Mouse (Mus musculus) hindbrain, embryonic 11.5 days (tissue): Measurements from ENCODE around the gene Jmy. TPM values are rescaled to one million over a fixed set of nuclear protein-coding genes. Genes with fewer than 3 reads are reported as not detected.
A peak's percentile ranks its signal among the peaks of the same experiment; 100 is the strongest.

Source experiments
- ATAC-seq: fragments of 200-750 bp; cut with Nextera tagmentation; 2 replicates; pipeline ENCODE4 v1.8.0; 2017; ENCODE audit warnings: mild to moderate bottlenecking, moderate TSS enrichment, moderate library complexity; ENCODE audit not compliant: low FRiP score
- DNase-seq: peaks from one replicate; pipeline ENCODE4 v3.0.0-alpha.2; 2015; ENCODE audit warnings: low spot score
- H3K27ac ChIP-seq: fragments of 300-500 bp; sonication (generic); 2 replicates; pipeline ENCODE4 v1.5.1; 2014; ENCODE audit warnings: mild to moderate bottlenecking, low read depth, low read length
- H3K27me3 ChIP-seq: fragments of 300-500 bp; sonication (generic); 2 replicates; pipeline ENCODE4 v1.6.1; 2014; ENCODE audit warnings: mild to moderate bottlenecking, low read length, moderate library complexity, mixed read lengths; ENCODE audit not compliant: control insufficient read depth, insufficient read depth
- H3K36me3 ChIP-seq: fragments of 300-500 bp; sonication (generic); 2 replicates; pipeline ENCODE4 v1.6.1; 2014; ENCODE audit warnings: mild to moderate bottlenecking, low read length, moderate library complexity, mixed read lengths; ENCODE audit not compliant: control insufficient read depth, insufficient read depth
- H3K4me1 ChIP-seq: fragments of 300-500 bp; sonication (generic); replicated peaks from 2 replicates; pipeline ENCODE4 v1.6.1; 2014; ENCODE audit warnings: low read length, mixed read lengths; ENCODE audit not compliant: control insufficient read depth, insufficient read depth
- H3K4me2 ChIP-seq: fragments of 300-500 bp; sonication (generic); replicated peaks from 2 replicates; pipeline ENCODE4 v1.6.1; 2014; ENCODE audit warnings: mild to moderate bottlenecking, low read depth, low read length
- H3K4me3 ChIP-seq: fragments of 300-500 bp; sonication (generic); 2 replicates; pipeline ENCODE4 v1.5.1; 2014; ENCODE audit warnings: low read depth, low read length
- H3K9ac ChIP-seq: fragments of 300-500 bp; sonication (generic); 2 replicates; pipeline ENCODE4 v1.6.1; 2014; ENCODE audit warnings: low read depth, low read length
- H3K9me3 ChIP-seq: fragments of 300-500 bp; sonication (generic); 2 replicates; pipeline ENCODE4 v1.6.1; 2016; ENCODE audit warnings: low read length; ENCODE audit not compliant: control insufficient read depth
- WGBS: fragments of 180-500 bp; shearing (Covaris S2); extraction: QIAGEN DNeasy Blood & Tissue Kit; methylation state at CpG from one replicate; pipeline ENCODE4 v1.1.7; 2014; 5-methylcytosine and 5-hydroxymethylcytosine counted together
- polyA plus RNA-seq: library from polyadenylated mRNA; unstranded; fragments of >200 nt; fragmentation: Nextera tagmentation; extraction: Ambion mirVana; gene quantifications from 2 replicates; pipeline ENCODE4 v1.2.1, GENCODE M21; 2014

The Jmy gene
- polyA plus RNA-seq, 1 experiment from 2014 or later, result 7.2 TPM

- Histone ChIP-seq H3K9ac (no peak overlapping the region), H3K36me3 (no peaks in the 10 kb centered on the region), H3K4me2 (no peak overlapping the region), H3K9me3 (no peaks in the 10 kb centered on the region), H3K27me3 (no peaks in the 10 kb centered on the region), H3K4me1 (no peaks in the 10 kb centered on the region), H3K27ac (no peak overlapping the region), H3K4me3 (no peak overlapping the region)
- 97% methylated on average over 3 of the region's 3 CpGs for WGBS
- ATAC-seq (no peak), DNase-seq (no peak)
These were observed 15.3 kb downstream of the Jmy start for GRCm38 (mm10) chr13:93484276-93484675.

DNA sequence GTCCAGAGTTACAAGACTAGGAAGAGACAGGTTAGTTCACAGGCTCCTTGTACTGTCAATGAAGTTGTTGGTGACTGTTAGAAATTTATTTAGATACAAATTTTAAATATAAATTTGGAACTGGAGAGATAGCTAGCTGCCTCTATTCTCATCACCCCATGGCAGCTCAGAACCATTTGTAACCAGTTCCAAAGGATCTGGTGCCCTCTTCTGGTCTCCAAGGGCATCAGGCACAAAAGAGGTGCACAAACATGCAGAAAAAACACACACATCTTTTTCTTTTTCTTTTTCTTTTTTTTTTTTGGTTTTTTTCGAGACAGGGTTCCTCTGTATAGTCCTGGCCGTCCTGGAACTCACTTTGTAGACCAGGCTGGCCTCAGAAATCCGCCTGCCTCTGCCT, 18.5 kb downstream of the Jmy start:
- no peak overlapping the region for H3K4me3 ChIP-seq
- no peak for DNase-seq
- WGBS, result 93% methylated on average over 3 of the region's 3 CpGs
- no peaks in the 10 kb centered on the region for H3K9me3 ChIP-seq
- no peak overlapping the region for H3K9ac ChIP-seq
- H3K27ac ChIP-seq, result no peak overlapping the region
- no peak overlapping the region for H3K4me2 ChIP-seq
- no peaks in the 10 kb centered on the region for H3K27me3 ChIP-seq
- H3K36me3 ChIP-seq, result no peaks in the 10 kb centered on the region
- no peaks in the 10 kb centered on the region for H3K4me1 ChIP-seq
- no peak for ATAC-seq

DNA sequence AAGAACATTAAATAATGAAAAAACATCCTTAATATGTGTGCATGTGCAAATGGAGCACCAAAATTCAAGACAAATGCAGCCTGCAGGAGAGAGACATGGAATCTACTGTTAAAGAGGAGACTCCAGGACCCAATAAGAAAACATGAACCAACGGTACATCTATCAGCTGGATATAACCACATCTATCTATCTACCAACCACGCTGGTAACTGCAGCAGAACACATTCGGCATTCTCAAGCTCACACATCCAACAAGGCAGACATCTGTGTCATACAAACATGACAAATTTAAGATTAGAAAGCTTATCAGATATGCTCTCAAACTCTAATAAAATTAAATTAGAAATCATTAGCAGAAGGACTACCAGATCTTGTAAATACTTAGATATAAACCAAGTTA, 21.3 kb downstream of the Jmy start:
- Histone ChIP-seq H3K36me3 (no peaks in the 10 kb centered on the region), H3K27me3 (no peaks in the 10 kb centered on the region), H3K27ac (no peak overlapping the region), H3K4me2 (no peak overlapping the region), H3K4me3 (no peak overlapping the region), H3K9ac (no peak overlapping the region), H3K9me3 (no peaks in the 10 kb centered on the region), H3K4me1 (no peaks in the 10 kb centered on the region)
- DNase-seq (no peak), ATAC-seq (no peak)
- WGBS, result 93% methylated on average over 3 of the region's 3 CpGs

DNA sequence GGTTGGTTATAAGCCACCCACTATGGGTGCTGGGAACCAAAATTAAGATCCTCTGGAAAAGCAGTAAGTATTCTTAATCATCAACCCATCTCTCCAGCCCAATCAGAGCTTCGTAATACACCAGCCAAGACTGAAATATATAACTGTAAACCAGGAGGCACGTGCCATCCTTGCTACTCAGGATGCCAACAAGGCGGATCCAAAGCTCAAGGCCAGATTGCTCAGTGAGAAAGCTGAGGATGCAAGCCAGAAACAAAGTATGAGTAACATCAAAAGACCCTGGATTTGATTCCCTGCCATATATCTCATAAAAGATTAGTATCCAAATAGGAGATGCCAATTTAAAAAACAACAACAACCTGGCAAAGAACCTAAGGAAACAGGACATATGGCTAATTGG, 31.3 kb downstream of the Jmy start:
- Histone ChIP-seq H3K27ac (no peak overlapping the region), H3K4me2 (no peak overlapping the region), H3K9me3 (no peaks in the 10 kb centered on the region), H3K9ac (no peak overlapping the region), H3K27me3 (no peaks in the 10 kb centered on the region), H3K4me1 (no peaks in the 10 kb centered on the region), H3K36me3 (no peaks in the 10 kb centered on the region), H3K4me3 (no peak overlapping the region)
- DNase-seq, result no peak
- 93% methylated on average over 3 of the region's 3 CpGs for WGBS
- ATAC-seq, result no peak

DNA sequence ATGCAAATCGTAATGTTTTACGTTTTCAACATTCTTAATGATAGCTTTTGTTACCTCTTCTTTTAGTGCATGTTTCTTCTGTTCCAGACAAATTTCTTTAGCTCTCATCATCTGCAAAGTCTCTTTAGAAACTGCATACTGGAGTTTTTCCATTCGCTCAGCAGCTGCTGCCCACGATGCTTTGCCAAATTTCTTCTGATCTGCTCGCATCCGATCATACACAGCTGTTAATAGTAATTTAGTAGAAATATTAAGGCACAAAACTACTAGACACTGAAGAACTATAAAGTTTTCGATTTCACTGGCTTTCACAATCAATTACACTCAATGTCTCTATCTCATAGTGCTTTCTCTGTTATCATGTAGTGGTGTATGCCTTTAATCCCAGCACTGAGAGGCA, 40.0 kb downstream of the Jmy start:
- no peaks in the 10 kb centered on the region for H3K9me3 ChIP-seq
- no peaks in the 10 kb centered on the region for H3K36me3 ChIP-seq
- ATAC-seq (no peak), DNase-seq (no peak)
- no peaks in the 10 kb centered on the region for H3K4me1 ChIP-seq
- no peak overlapping the region for H3K4me2 ChIP-seq
- no peak overlapping the region for H3K27ac ChIP-seq
- no peak overlapping the region for H3K9ac ChIP-seq
- no peaks in the 10 kb centered on the region for H3K27me3 ChIP-seq
- 95% methylated on average over 7 of the region's 7 CpGs for WGBS
- no peak overlapping the region for H3K4me3 ChIP-seq

- Histone ChIP-seq H3K36me3 (no peaks in the 10 kb centered on the region), H3K9ac (no peak overlapping the region), H3K4me1 (no peaks in the 10 kb centered on the region), H3K4me2 (no peak overlapping the region), H3K9me3 (no peaks in the 10 kb centered on the region), H3K4me3 (no peak overlapping the region), H3K27me3 (no peaks in the 10 kb centered on the region), H3K27ac (no peak overlapping the region)
- no peak for DNase-seq
- WGBS, result 94% methylated on average over 4 of the region's 4 CpGs
- ATAC-seq, result no peak
These were observed 41.0 kb downstream of the Jmy start for GRCm38 (mm10) chr13:93458616-93459015.

GRCm38 (mm10) chr13:93453275-93453674, 46.3 kb downstream of the Jmy start:
- H3K9me3 ChIP-seq, result no peaks in the 10 kb centered on the region
- WGBS, result 95% methylated on average over 6 of the region's 6 CpGs
- H3K4me3 ChIP-seq, result no peak overlapping the region
- no peaks in the 10 kb centered on the region for H3K4me1 ChIP-seq
- H3K9ac ChIP-seq, result no peak overlapping the region
- H3K27ac ChIP-seq, result no peak overlapping the region
- no peaks in the 10 kb centered on the region for H3K36me3 ChIP-seq
- H3K4me2 ChIP-seq, result no peak overlapping the region
- H3K27me3 ChIP-seq, result no peaks in the 10 kb centered on the region
- DNase-seq, result no peak
- ATAC-seq, result no peak

DNA sequence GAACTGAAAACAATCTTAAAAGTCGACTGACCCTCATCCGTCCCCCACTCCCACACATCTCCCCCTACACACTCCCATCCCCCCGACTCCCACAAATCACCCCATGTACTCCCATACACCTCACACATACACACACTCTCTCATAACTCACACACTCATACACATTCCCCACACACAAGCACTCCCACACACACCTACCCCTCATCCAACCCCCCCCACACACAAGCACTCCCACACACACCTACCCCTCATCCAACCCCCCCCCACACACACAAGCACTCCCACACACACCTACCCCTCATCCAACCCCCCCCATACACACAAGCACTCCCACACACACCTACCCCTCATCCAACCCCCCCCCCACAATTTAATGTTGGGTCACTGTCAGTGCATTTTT, 59.4 kb downstream of the Jmy start:
- Histone ChIP-seq H3K27me3 (no peaks in the 10 kb centered on the region), H3K36me3 (no peaks in the 10 kb centered on the region; the same call in 1 of the 2 replicates), H3K9ac (no peak overlapping the region), H3K4me1 (no peaks in the 10 kb centered on the region), H3K27ac (no peak overlapping the region), H3K4me2 (no peak overlapping the region), H3K4me3 (no peak overlapping the region), H3K9me3 (no peaks in the 10 kb centered on the region)
- ATAC-seq (peak; percentile 61; the same call in 1 of the 2 replicates), DNase-seq (no peak)
- 96% methylated on average over 3 of the region's 3 CpGs for WGBS

- no peak overlapping the region for H3K4me3 ChIP-seq
- no peak overlapping the region for H3K4me2 ChIP-seq
- no peak overlapping the region for H3K27ac ChIP-seq
These were observed 70.4 kb downstream of the Jmy start for GRCm38 (mm10) chr13:93429205-93429604.

More at GRCm38 (mm10) chr13:93429205-93429604, 70.4 kb downstream of the Jmy start:
- no peaks in the 10 kb centered on the region for H3K27me3 ChIP-seq
- no peaks in the 10 kb centered on the region for H3K9me3 ChIP-seq
- no peaks in the 10 kb centered on the region for H3K36me3 ChIP-seq
- 100% methylated on average over 1 of the region's 1 CpGs for WGBS
- no peak for DNase-seq
- H3K4me1 ChIP-seq, result no peaks in the 10 kb centered on the region
- H3K9ac ChIP-seq, result no peak overlapping the region
- no peak for ATAC-seq
